Mouse (Mus musculus) forebrain, postnatal 0 days (tissue): ENCODE measurements around the gene Appl2. TPM values are rescaled to one million over a fixed set of nuclear protein-coding genes. Genes with fewer than 3 reads are reported as not detected.

Source experiments
- ATAC-seq: fragments of 200-750 bp; cut with Nextera tagmentation; 2 replicates; pipeline ENCODE4 v1.8.0; 2017; ENCODE audit warnings: mild to moderate bottlenecking, moderate library complexity
- DNase-seq: peaks from one replicate; pipeline ENCODE4 v3.0.0-alpha.2; 2015
- H3K27ac ChIP-seq: fragments of 300-500 bp; sonication (generic); 2 replicates; pipeline ENCODE4 v1.5.1; 2014; ENCODE audit warnings: low read depth, mild to moderate bottlenecking, antibody characterized with exemption, low read length, moderate library complexity, mixed read lengths
- H3K27me3 ChIP-seq: fragments of 300-500 bp; sonication (generic); 2 replicates; pipeline ENCODE4 v1.6.1; 2014; ENCODE audit warnings: mild to moderate bottlenecking, low read length, mixed read lengths; ENCODE audit not compliant: insufficient read depth
- H3K36me3 ChIP-seq: fragments of 300-500 bp; sonication (generic); 2 replicates; pipeline ENCODE4 v1.6.1; 2014; ENCODE audit warnings: mild to moderate bottlenecking, moderate library complexity; ENCODE audit not compliant: insufficient read depth
- H3K4me1 ChIP-seq: fragments of 300-500 bp; sonication (generic); 2 replicates; pipeline ENCODE4 v1.6.1; 2014; ENCODE audit warnings: antibody characterized with exemption; ENCODE audit not compliant: insufficient read depth
- H3K4me2 ChIP-seq: fragments of 300-500 bp; sonication (generic); 2 replicates; pipeline ENCODE4 v1.6.1; 2014; ENCODE audit warnings: low read depth, mild to moderate bottlenecking, moderate library complexity
- H3K4me3 ChIP-seq: fragments of 300-500 bp; sonication (generic); 2 replicates; pipeline ENCODE4 v1.5.1; 2014; ENCODE audit warnings: low read depth, low read length, mixed read lengths
- H3K9ac ChIP-seq: fragments of 300-500 bp; sonication (generic); 2 replicates; pipeline ENCODE4 v1.6.1; 2014; ENCODE audit warnings: mild to moderate bottlenecking
- H3K9me3 ChIP-seq: fragments of 300-500 bp; sonication (generic); 2 replicates; pipeline ENCODE4 v1.6.1; 2016; ENCODE audit warnings: low read length
- CTCF ChIP-seq: sonication (generic); IDR thresholded peaks from 2 replicates; pipeline ENCODE4 v1.5.1; 2016; ENCODE audit warnings: antibody characterized with exemption, control low read depth, low read depth
- WGBS: fragments of 180-500 bp; shearing (Covaris S2); extraction: QIAGEN DNeasy Blood & Tissue Kit; methylation state at CpG from one replicate; pipeline ENCODE4 v1.1.7; 2014; 5-methylcytosine and 5-hydroxymethylcytosine counted together
- polyA plus RNA-seq: library from polyadenylated mRNA; unstranded; fragments of >200 nt; fragmentation: Nextera tagmentation; extraction: Ambion mirVana; gene quantifications from 2 replicates; pipeline ENCODE4 v1.2.1, GENCODE M21; 2015
- total RNA-seq: library from RNA; depleted of rRNA; stranded (reverse); fragments of >200 nt; gene quantifications from 2 replicates; pipeline ENCODE4 v1.2.3, GENCODE M21; 2014

Appl2 gene
- total and polyA plus RNA-seq, 2 experiments from 2014 or later: 26.1 to 38.5 TPM

DNA sequence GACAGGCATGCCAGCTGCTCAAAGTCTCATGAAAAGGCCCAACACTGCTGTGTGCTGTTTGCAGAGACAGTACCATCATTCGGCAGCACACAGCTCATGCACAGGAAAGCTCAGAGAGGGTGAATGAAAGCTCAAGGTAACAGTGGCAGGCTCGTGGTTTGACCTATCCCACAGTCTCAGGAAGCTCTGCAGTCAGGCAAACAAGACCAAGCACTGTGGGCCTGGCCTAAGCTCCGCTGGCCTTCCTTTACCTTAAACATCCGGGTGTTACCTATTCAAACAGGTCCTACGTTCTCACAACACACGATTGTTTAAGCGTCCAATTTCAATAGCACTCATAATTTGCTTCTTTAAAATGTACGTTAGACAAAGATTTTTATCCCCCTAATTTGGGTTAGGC is 4.4 kb downstream of the Appl2 start:
- Histone ChIP-seq H3K4me3 (no peak overlapping the region), H3K4me2 (no peak overlapping the region), H3K36me3 (no peaks in the 10 kb centered on the region), H3K27me3 (no peaks in the 10 kb centered on the region), H3K4me1 (0 out of 2 replicates have a peak, but pooled peaks cover 15% of the 10 kb centered on the region), H3K27ac (no peak overlapping the region), H3K9me3 (no peaks in the 10 kb centered on the region), H3K9ac (no peak overlapping the region)
- no peak for DNase-seq
- no peak for ATAC-seq
- no peak for TF ChIP-seq CTCF
- WGBS: 69% methylated on average over 8 of the region's 8 CpGs

GRCm38 (mm10) chr10:83641641-83642040 is 6.9 kb downstream of the Appl2 start:
- no peak overlapping the region for H3K27ac ChIP-seq
- no peak overlapping the region for H3K9ac ChIP-seq

DNA sequence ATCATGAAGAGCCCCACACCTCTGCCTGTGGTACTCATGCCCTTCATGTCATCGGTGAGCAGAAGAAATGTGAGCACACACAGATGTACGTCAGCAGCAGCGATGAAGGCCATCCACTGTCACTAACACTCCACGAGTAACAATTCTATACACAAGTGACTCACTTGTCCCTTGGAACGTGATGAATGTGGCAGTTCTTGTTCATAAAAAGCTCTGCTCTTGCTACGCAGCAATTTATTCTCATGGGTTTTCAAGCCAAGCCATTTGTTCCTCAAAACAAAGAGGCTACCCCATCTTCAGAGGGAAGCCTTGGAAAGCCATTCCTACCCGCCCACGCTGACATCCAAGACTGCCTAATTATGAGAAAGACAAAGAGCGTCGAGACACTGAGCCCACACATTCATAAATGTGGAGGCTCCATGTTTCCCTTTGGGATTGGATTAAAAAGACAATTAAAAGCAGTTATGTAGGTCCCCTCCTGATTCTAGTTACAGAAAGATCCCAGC is 8.6 kb downstream of the Appl2 start:
- H3K27ac ChIP-seq: no peak overlapping the region; the same call in 1 of the 2 replicates
- no peak overlapping the region for H3K9ac ChIP-seq
- ATAC-seq (no peak; the same call in 1 of the 2 replicates), DNase-seq (no peak)
- H3K4me2 ChIP-seq: no peak overlapping the region
- H3K4me3 ChIP-seq: no peak overlapping the region
- TF ChIP-seq CTCF: no peak
- H3K9me3 ChIP-seq: no peaks in the 10 kb centered on the region
- 37% methylated on average over 10 of the region's 10 CpGs for WGBS
- 0 out of 2 replicates have a peak, but pooled peaks cover 10% of the 10 kb centered on the region for H3K4me1 ChIP-seq
- H3K36me3 ChIP-seq: no peaks in the 10 kb centered on the region
- no peaks in the 10 kb centered on the region for H3K27me3 ChIP-seq

More at GRCm38 (mm10) chr10:83641641-83642040, 6.9 kb downstream of the Appl2 start:
- Histone ChIP-seq H3K4me3 (no peak overlapping the region), H3K9me3 (no peaks in the 10 kb centered on the region), H3K4me1 (0 out of 2 replicates have a peak, but pooled peaks cover 14% of the 10 kb centered on the region), H3K4me2 (no peak overlapping the region), H3K27me3 (no peaks in the 10 kb centered on the region), H3K36me3 (no peaks in the 10 kb centered on the region)
- DNase-seq (no peak), ATAC-seq (no peak)
- TF ChIP-seq CTCF: no peak
- WGBS: 69% methylated on average over 3 of the region's 3 CpGs

DNA sequence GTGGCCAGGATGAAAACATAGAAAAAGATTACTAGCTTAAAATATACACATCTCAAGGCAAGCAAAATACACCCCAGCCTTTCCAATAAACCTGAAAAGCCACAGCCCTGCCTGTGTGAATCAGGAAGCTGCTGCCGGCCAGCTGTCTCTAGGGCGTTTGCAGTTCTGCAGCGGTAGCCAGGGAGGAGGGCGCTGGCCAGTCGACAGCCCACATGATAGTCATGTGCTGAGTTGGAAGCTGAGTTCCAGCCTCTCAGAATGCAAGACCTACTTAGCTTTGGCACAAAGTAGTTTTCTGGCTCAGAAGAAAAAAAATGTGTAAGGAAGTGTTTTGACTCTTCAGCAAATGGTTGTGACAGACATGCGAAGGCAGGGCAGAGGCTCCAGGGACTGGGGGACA is 11.2 kb downstream of the Appl2 start:
- Histone ChIP-seq H3K4me2 (no peak overlapping the region), H3K27ac (no peak overlapping the region), H3K27me3 (no peaks in the 10 kb centered on the region), H3K9me3 (no peaks in the 10 kb centered on the region), H3K36me3 (no peaks in the 10 kb centered on the region), H3K9ac (no peak overlapping the region), H3K4me1 (0 out of 2 replicates have a peak, but pooled peaks cover 6% of the 10 kb centered on the region), H3K4me3 (no peak overlapping the region)
- TF ChIP-seq CTCF: no peak
- WGBS: 25% methylated on average over 6 of the region's 6 CpGs
- DNase-seq (peak; percentile 63), ATAC-seq (peak; percentile 91)

DNA sequence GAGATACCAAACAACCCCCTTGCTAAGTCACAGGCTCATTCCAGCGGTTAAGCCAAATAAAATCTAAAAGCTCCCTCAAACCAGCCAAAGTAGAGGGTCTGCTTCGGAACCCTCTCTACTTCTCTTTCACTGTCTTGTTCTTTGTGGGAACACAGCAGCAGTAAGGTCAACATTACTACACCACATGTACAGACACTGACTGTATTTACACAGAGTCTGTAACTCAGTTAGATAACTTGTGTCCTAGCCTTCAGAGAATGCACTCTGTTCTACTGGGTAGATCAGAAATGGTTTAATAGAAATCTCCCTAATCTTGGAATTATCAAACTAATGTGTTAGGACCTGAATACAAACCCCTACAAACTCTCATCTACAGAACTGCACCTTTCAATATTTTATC is 12.3 kb downstream of the Appl2 start:
- H3K4me3 ChIP-seq: no peak overlapping the region
- ATAC-seq (no peak), DNase-seq (no peak)
- H3K9me3 ChIP-seq: no peaks in the 10 kb centered on the region
- 0 out of 2 replicates have a peak, but pooled peaks cover 6% of the 10 kb centered on the region for H3K4me1 ChIP-seq
- no peak overlapping the region for H3K27ac ChIP-seq
- no peak overlapping the region for H3K4me2 ChIP-seq
- WGBS: 83% methylated on average over 2 of the region's 2 CpGs
- no peaks in the 10 kb centered on the region for H3K27me3 ChIP-seq
- TF ChIP-seq CTCF: no peak
- no peaks in the 10 kb centered on the region for H3K36me3 ChIP-seq
- no peak overlapping the region for H3K9ac ChIP-seq

DNA sequence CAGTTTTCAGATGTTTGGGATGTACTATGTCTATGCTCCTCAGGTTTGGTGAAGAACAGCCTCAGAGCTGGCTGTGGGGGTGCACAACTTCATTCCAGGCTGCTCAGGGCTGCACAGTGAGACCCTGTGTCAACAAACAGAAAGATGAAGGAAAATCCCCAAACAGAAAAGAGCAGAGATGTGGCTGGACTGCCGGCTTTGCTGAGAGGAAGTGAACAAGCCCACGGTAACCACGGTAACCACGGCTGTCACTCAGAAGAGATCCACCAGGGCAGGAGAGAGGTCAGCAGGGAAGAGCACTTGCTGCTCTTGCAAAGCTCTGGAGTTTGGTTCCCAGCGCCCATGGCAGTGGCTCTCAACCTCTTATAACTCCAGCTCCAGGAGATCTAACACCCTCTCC is 14.1 kb downstream of the Appl2 start:
- 33% methylated on average over 5 of the region's 5 CpGs for WGBS
- no peak overlapping the region for H3K4me3 ChIP-seq
- peak; percentile 21; the same call in 1 of the 2 replicates for ATAC-seq
- no peaks in the 10 kb centered on the region for H3K27me3 ChIP-seq
- no peaks in the 10 kb centered on the region for H3K36me3 ChIP-seq
- H3K9me3 ChIP-seq: no peaks in the 10 kb centered on the region
- no peak overlapping the region for H3K9ac ChIP-seq
- no peak for TF ChIP-seq CTCF
- H3K4me1 ChIP-seq: no peaks in the 10 kb centered on the region
- no peak for DNase-seq
- H3K4me2 ChIP-seq: no peak overlapping the region
- H3K27ac ChIP-seq: no peak overlapping the region

GRCm38 (mm10) chr10:83632806-83633374 is 15.6 kb downstream of the Appl2 start:
- ATAC-seq (no peak), DNase-seq (no peak)
- H3K36me3 ChIP-seq: no peaks in the 10 kb centered on the region; the same call in 1 of the 2 replicates
- H3K27me3 ChIP-seq: no peaks in the 10 kb centered on the region
- H3K4me3 ChIP-seq: no peak overlapping the region
- H3K4me1 ChIP-seq: no peaks in the 10 kb centered on the region
- H3K4me2 ChIP-seq: no peak overlapping the region
- H3K9me3 ChIP-seq: no peaks in the 10 kb centered on the region
- 69% methylated on average over 7 of the region's 7 CpGs for WGBS
- H3K27ac ChIP-seq: no peak overlapping the region
- TF ChIP-seq CTCF: no peak
- no peak overlapping the region for H3K9ac ChIP-seq
